Mouse (Mus musculus): ENCODE results near the gene Trnau1ap.

- TF ChIP-seq CTCF (conservative IDR thresholded peaks at IDR 0.05; ENCODE audit: low read length) (no peak), POU5F1 (IDR thresholded peaks at IDR 0.05; ENCODE audit: borderline replicate concordance, low read length) (no peak)
These were observed 3.5 kb upstream of the Trnau1ap start for GRCm38 (mm10) chr4:132332880-132333279.

All from E14TG2a.4 (cell line).